Mouse (Mus musculus): ENCODE measurements around the gene Fbxw7. TPM values are rescaled to one million over a fixed set of nuclear protein-coding genes. Genes with fewer than 3 reads are reported as not detected.

The Fbxw7 gene
- polyA plus RNA-seq, 1 experiment from 2014 or later: 39.3 TPM

DNA sequence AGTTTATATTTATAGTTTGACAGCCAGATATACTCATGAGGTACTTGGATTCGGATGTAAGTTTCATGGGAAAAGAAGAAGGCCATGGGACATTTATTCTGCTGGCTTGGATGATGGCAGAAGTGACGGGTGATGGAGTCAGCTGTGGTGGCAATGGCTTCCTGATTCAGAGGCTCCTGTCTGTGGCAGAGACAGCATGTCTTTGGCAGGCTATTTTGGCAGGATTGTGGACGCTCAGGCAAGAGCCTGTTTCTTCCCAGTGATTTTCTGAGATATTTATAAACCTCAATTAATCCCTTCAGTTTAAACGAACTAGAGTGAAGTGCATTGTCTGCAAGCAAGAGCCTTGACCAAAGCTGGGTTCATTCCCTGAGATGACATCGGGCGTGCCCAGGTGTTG lies 197.8 kb downstream of the Fbxw7 start:
- H3K36me3 ChIP-seq (ENCODE audit: control insufficient read depth, insufficient read depth, low read length): no peaks in the 10 kb centered on the region
- H3K27ac ChIP-seq (ENCODE audit: low read depth, low read length): no peak overlapping the region
- no peaks in the 10 kb centered on the region for H3K9me3 ChIP-seq (ENCODE audit: control insufficient read depth, low read length)
- peaks cover 5% of the 10 kb centered on the region; the same call in 1 of the 2 replicates for H3K4me1 ChIP-seq (ENCODE audit: control insufficient read depth, insufficient read depth, low read depth, low read length)
- H3K27me3 ChIP-seq (replicated peaks; ENCODE audit: control insufficient read depth, insufficient read depth, low read length): no peaks in the 10 kb centered on the region
- H3K4me2 ChIP-seq (ENCODE audit: low read length): no peak overlapping the region
- 75% methylated on average over 6 of the region's 6 CpGs for WGBS
- no peak overlapping the region for H3K4me3 ChIP-seq (ENCODE audit: low read length)
- no peak overlapping the region for H3K9ac ChIP-seq (ENCODE audit: low read depth, low read length)
- no peak for ATAC-seq

DNA sequence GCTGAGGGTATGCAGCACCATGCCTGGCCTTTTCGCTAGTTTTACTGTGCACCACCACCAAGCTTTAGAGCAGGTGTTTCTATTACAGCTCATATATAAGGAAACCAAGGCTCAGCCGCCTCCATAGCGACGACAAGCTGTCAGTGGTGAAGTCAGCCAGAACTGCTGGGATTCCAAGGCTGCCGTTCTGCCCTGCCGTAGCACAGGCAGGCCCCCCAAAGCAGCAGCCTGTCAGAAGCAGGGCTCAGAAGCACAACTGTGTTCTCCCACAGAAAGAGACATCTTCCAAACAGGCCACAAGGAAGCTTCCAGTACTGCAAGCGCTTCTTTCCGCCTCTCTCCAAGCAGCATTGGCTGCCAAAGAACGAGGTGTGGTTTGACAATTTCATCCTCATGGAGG lies 200.6 kb downstream of the Fbxw7 start:
- Histone ChIP-seq H3K27ac (ENCODE audit: low read depth, low read length) (peak overlapping the region; percentile 68), H3K36me3 (ENCODE audit: control insufficient read depth, insufficient read depth, low read length) (no peaks in the 10 kb centered on the region), H3K4me2 (ENCODE audit: low read length) (no peak overlapping the region), H3K27me3 (replicated peaks; ENCODE audit: control insufficient read depth, insufficient read depth, low read length) (no peaks in the 10 kb centered on the region), H3K4me3 (ENCODE audit: low read length) (no peak overlapping the region), H3K4me1 (ENCODE audit: control insufficient read depth, insufficient read depth, low read depth, low read length) (peaks cover 5% of the 10 kb centered on the region; the same call in 1 of the 2 replicates), H3K9ac (ENCODE audit: low read depth, low read length) (peak overlapping the region; percentile 31), H3K9me3 (ENCODE audit: control insufficient read depth, low read length) (no peaks in the 10 kb centered on the region)
- 33% methylated on average over 9 of the region's 9 CpGs for WGBS
- peak; percentile 81 for ATAC-seq

- no peak for ATAC-seq
- H3K4me1 ChIP-seq (ENCODE audit: control insufficient read depth, insufficient read depth, low read depth, low read length): peaks cover 5% of the 10 kb centered on the region; the same call in 1 of the 2 replicates
- no peak overlapping the region for H3K4me2 ChIP-seq (ENCODE audit: low read length)
- H3K9me3 ChIP-seq (ENCODE audit: control insufficient read depth, low read length): no peaks in the 10 kb centered on the region
- no peaks in the 10 kb centered on the region for H3K27me3 ChIP-seq (replicated peaks; ENCODE audit: control insufficient read depth, insufficient read depth, low read length)
- no peaks in the 10 kb centered on the region for H3K36me3 ChIP-seq (ENCODE audit: control insufficient read depth, insufficient read depth, low read length)
- H3K9ac ChIP-seq (ENCODE audit: low read depth, low read length): no peak overlapping the region
- no peak overlapping the region for H3K4me3 ChIP-seq (ENCODE audit: low read length)
- no peak overlapping the region for H3K27ac ChIP-seq (ENCODE audit: low read depth, low read length)
Observed at GRCm38 (mm10) chr3:85020137-85020536, 205.1 kb downstream of the Fbxw7 start.

DNA sequence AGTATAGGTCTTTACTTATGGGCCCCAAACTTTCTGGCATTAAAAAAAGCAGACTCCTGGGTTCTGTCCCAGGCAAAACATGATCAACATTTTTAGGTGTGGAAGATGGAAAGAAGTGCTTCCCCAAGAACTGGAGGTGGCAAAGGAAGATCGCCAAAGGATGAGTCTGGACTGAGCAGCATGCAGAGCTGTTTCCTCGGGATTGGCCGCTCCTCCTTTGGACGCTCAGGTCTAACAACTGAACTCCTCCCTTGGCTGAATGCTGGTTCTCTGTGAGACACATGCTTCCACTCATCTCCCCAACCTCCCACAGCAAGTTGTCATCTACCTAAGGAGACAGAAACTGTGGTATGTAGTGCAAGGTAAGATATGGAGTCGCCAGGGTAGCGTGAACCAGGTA lies 206.7 kb downstream of the Fbxw7 start:
- no peaks in the 10 kb centered on the region for H3K36me3 ChIP-seq (ENCODE audit: control insufficient read depth, insufficient read depth, low read length)
- H3K9ac ChIP-seq (ENCODE audit: low read depth, low read length): no peak overlapping the region
- no peak overlapping the region for H3K4me2 ChIP-seq (ENCODE audit: low read length)
- H3K4me3 ChIP-seq (ENCODE audit: low read length): no peak overlapping the region
- H3K4me1 ChIP-seq (ENCODE audit: control insufficient read depth, insufficient read depth, low read depth, low read length): no peaks in the 10 kb centered on the region
- 95% methylated on average over 6 of the region's 6 CpGs for WGBS
- no peaks in the 10 kb centered on the region for H3K27me3 ChIP-seq (replicated peaks; ENCODE audit: control insufficient read depth, insufficient read depth, low read length)
- no peak overlapping the region for H3K27ac ChIP-seq (ENCODE audit: low read depth, low read length)
- no peaks in the 10 kb centered on the region for H3K9me3 ChIP-seq (ENCODE audit: control insufficient read depth, low read length)
- no peak for ATAC-seq

- Histone ChIP-seq H3K36me3 (ENCODE audit: control insufficient read depth, insufficient read depth, low read length) (no peaks in the 10 kb centered on the region), H3K9me3 (ENCODE audit: control insufficient read depth, low read length) (no peaks in the 10 kb centered on the region), H3K27me3 (replicated peaks; ENCODE audit: control insufficient read depth, insufficient read depth, low read length) (no peaks in the 10 kb centered on the region), H3K4me2 (ENCODE audit: low read length) (no peak overlapping the region), H3K4me3 (ENCODE audit: low read length) (no peak overlapping the region), H3K9ac (ENCODE audit: low read depth, low read length) (no peak overlapping the region), H3K27ac (ENCODE audit: low read depth, low read length) (no peak overlapping the region), H3K4me1 (ENCODE audit: control insufficient read depth, insufficient read depth, low read depth, low read length) (no peaks in the 10 kb centered on the region)
- 86% methylated on average over 11 of the region's 11 CpGs for WGBS
- ATAC-seq: no peak
Observed at GRCm38 (mm10) chr3:85022800-85023199, 207.7 kb downstream of the Fbxw7 start.

DNA sequence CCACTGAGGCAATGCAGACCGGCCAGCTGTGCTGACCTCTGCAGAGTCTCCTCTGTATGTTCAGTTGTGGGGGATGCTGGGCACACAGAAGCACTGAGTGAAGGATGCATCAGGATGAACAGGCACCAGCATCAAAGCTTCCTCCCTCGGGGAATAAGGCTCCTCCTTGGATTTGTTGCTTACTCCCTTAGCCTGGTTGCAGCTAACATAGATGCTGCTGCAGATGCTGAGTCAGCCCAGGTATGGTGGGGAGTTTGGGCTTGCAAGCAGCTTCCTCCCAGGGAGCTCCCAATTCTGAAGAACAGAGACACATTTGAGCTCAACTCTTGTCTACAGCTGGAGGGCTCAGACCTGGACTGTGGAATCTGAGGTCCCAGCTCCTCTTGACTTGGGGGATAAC lies 209.2 kb downstream of the Fbxw7 start:
- Histone ChIP-seq H3K27me3 (replicated peaks; ENCODE audit: control insufficient read depth, insufficient read depth, low read length) (no peaks in the 10 kb centered on the region), H3K9me3 (ENCODE audit: control insufficient read depth, low read length) (no peaks in the 10 kb centered on the region), H3K4me3 (ENCODE audit: low read length) (no peak overlapping the region)

GRCm38 (mm10) chr3:85024817-85025705 lies 210.0 kb downstream of the Fbxw7 start:
- Histone ChIP-seq H3K9ac (ENCODE audit: low read depth, low read length) (no peak overlapping the region), H3K4me1 (ENCODE audit: control insufficient read depth, insufficient read depth, low read depth, low read length) (no peaks in the 10 kb centered on the region), H3K4me3 (ENCODE audit: low read length) (no peak overlapping the region), H3K9me3 (ENCODE audit: control insufficient read depth, low read length) (no peaks in the 10 kb centered on the region), H3K27ac (ENCODE audit: low read depth, low read length) (no peak overlapping the region), H3K36me3 (ENCODE audit: control insufficient read depth, insufficient read depth, low read length) (no peaks in the 10 kb centered on the region), H3K4me2 (ENCODE audit: low read length) (no peak overlapping the region), H3K27me3 (replicated peaks; ENCODE audit: control insufficient read depth, insufficient read depth, low read length) (no peaks in the 10 kb centered on the region)
- no peak for ATAC-seq
- 22% methylated on average over 6 of the region's 6 CpGs for WGBS

More for the DNA sequence above, 209.2 kb downstream of the Fbxw7 start:
- WGBS: 75% methylated on average over 2 of the region's 2 CpGs
- ATAC-seq: no peak
- H3K36me3 ChIP-seq (ENCODE audit: control insufficient read depth, insufficient read depth, low read length): no peaks in the 10 kb centered on the region
- no peak overlapping the region for H3K9ac ChIP-seq (ENCODE audit: low read depth, low read length)
- no peak overlapping the region for H3K4me2 ChIP-seq (ENCODE audit: low read length)
- H3K27ac ChIP-seq (ENCODE audit: low read depth, low read length): no peak overlapping the region
- H3K4me1 ChIP-seq (ENCODE audit: control insufficient read depth, insufficient read depth, low read depth, low read length): no peaks in the 10 kb centered on the region

Other genes with a start within 250 kb of the Fbxw7 start
- gene Arfip1, start 232.6 kb upstream of the Fbxw7 start, polyA plus RNA-seq (2015; fragmentation: Nextera tagmentation; extraction: Ambion mirVana): 22.0 and 24.5 TPM in 2 replicates
- gene Tigd4, start 221.7 kb upstream of the Fbxw7 start, polyA plus RNA-seq (2015; fragmentation: Nextera tagmentation; extraction: Ambion mirVana): 0.04 and 0.10 TPM in 2 replicates
- 1.2 and 1.5 TPM in 2 replicates for gene Tmem154, start 149.1 kb upstream of the Fbxw7 start, polyA plus RNA-seq (2015; fragmentation: Nextera tagmentation; extraction: Ambion mirVana)

Data from hindbrain, embryonic 16.5 days (tissue).